Mouse (Mus musculus): ENCODE measurements around the gene Kpna4.

DNA sequence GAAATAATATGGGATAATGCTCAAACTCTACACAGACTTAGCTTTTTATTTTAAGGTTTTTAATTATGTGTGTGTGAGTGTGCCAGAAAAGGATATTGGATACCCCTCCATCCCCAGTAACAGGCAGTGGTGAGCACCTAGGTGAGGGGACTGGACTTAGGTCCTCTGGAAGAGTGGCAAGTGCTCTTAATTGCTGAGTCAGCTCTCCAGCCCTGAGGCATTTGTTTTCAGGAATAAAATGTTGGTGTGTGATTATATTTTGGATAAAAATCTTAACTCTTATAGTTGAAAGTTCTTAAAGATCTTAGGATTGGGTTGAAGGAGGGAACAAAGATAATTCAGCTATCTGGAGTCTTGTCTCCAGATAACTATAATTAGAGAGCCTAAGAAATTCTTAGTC lies 106.1 kb downstream of the Kpna4 start:
- TF ChIP-seq CTCF (IDR thresholded peaks at IDR 0.05; ENCODE audit: borderline replicate concordance, extremely low read depth, insufficient read depth, insufficient read length) (no peak), POLR2A (IDR thresholded peaks at IDR 0.05; ENCODE audit: borderline replicate concordance, extremely low read depth, insufficient read depth, insufficient read length, poor library complexity, severe bottlenecking) (no peak)
